Mouse (Mus musculus): ENCODE results near the gene Wnt4.

GRCm38 (mm10) chr4:137277600-137278143, 383 bp downstream of the Wnt4 start:
- TF ChIP-seq CTCF (IDR thresholded peaks at IDR 0.05; ENCODE audit: low read depth) (no peak), EP300 (IDR thresholded peaks at IDR 0.05; ENCODE audit: low read depth) (no peak)
